24 mouse cellular contexts compared by ENCODE assay signal in genomic region chr5:5032847-5033246, GRCm38 (mm10).
DNase-seq lines count a peak whose midpoint lies in the region; ATAC-seq and TF ChIP-seq lines count a peak whose summit lies in the region.
"Had no signal": no experiment of that assay in that cellular context is flagged by ENCODE, and none has a peak within 500 bp of the region (broad histone marks: within the 10 kb centered on the region; RNA-seq: fewer than 3 reads in every experiment).

No protein-coding gene starts in this region.

- no peak for TF ChIP-seq POLR2A in lung, adult 2 months (IDR thresholded peaks at IDR 0.05; ENCODE audit: borderline replicate concordance, extremely low read depth, low read depth, low read length)

- H3K9ac ChIP-seq in neural tube, embryonic 11.5 days (ENCODE audit: low read length) = no peak overlapping the region
- H3K9ac ChIP-seq in midbrain, embryonic 15.5 days = no peak overlapping the region
- H3K9ac ChIP-seq: embryonic facial prominence, embryonic 15.5 days; limb, embryonic 15.5 days; liver, embryonic 15.5 days had no signal

- WGBS in neural tube, embryonic 11.5 days = 65% methylated on average over 6 of the region's 6 CpGs
- 40% methylated on average over 6 of the region's 6 CpGs for WGBS in midbrain, embryonic 15.5 days
- 85% methylated on average over 6 of the region's 6 CpGs for WGBS in lung, adult 2 months

- no peak for TF ChIP-seq CTCF in lung, adult 2 months (IDR thresholded peaks at IDR 0.05; ENCODE audit: insufficient read depth, low read length)

- H3K9me3 ChIP-seq in neural tube, embryonic 11.5 days (ENCODE audit: control insufficient read depth, low read length) = no peaks in the 10 kb centered on the region
- H3K9me3 ChIP-seq in midbrain, embryonic 15.5 days = no peaks in the 10 kb centered on the region
- H3K9me3 ChIP-seq: embryonic facial prominence, embryonic 15.5 days; heart, embryonic 10.5 days; limb, embryonic 15.5 days; liver, embryonic 15.5 days had no signal

- no peak overlapping the region for H3K4me2 ChIP-seq in neural tube, embryonic 11.5 days (ENCODE audit: low read depth)
- H3K4me2 ChIP-seq in midbrain, embryonic 15.5 days = no peak overlapping the region
- H3K4me2 ChIP-seq: embryonic facial prominence, embryonic 15.5 days; limb, embryonic 15.5 days; liver, embryonic 15.5 days had no signal

- H3K4me3 ChIP-seq in neural tube, embryonic 11.5 days (ENCODE audit: low read depth, low read length) = no peak overlapping the region
- no peak overlapping the region for H3K4me3 ChIP-seq in midbrain, embryonic 15.5 days
- H3K4me3 ChIP-seq in lung, adult 2 months (replicated peaks; ENCODE audit: extremely low read depth, low read depth, low read length) = no peak overlapping the region
- H3K4me3 ChIP-seq: embryonic facial prominence, embryonic 15.5 days; heart, embryonic 10.5 days; limb, embryonic 15.5 days; liver, embryonic 15.5 days; myocyte had no signal

- no peaks in the 10 kb centered on the region for H3K27me3 ChIP-seq in neural tube, embryonic 11.5 days (ENCODE audit: control insufficient read depth, insufficient read depth, low read length)
- H3K27me3 ChIP-seq in midbrain, embryonic 15.5 days (replicated peaks) = no peaks in the 10 kb centered on the region
- H3K27me3 ChIP-seq: embryonic facial prominence, embryonic 15.5 days; limb, embryonic 15.5 days; liver, embryonic 15.5 days; Patski had no signal

- DNase-seq in cerebellum, postnatal 14 days = peak; percentile 12 to 43
- DNase-seq in cerebellum, postnatal 36 days = no peak
- DNase-seq in neural tube, embryonic 11.5 days (ENCODE audit: low spot score) = peak; percentile 19
- no peak for DNase-seq in neural tube, embryonic 10.5 days (ENCODE audit: extremely low spot score, low spot score)
- DNase-seq in right cerebral cortex, adult 18-20 months = no peak
- no peak for DNase-seq in kidney, adult 8-10 months
- DNase-seq in lung, adult 2 months = no peak
- DNase-seq: adrenal gland, postnatal 10 days; cerebellum, adult 9-11 months; gastrocnemius, postnatal 36 days; kidney, adult 11 months; layer of hippocampus, postnatal 36 days; thymus, postnatal 36 days had no signal

- 0 out of 2 replicates have a peak overlapping the region, but pooled peaks have one; percentile 14 for H3K27ac ChIP-seq in neural tube, embryonic 11.5 days (ENCODE audit: low read depth, low read length)
- peak overlapping the region; percentile 6; the same call in 1 of the 2 replicates for H3K27ac ChIP-seq in midbrain, embryonic 15.5 days
- H3K27ac ChIP-seq: embryonic facial prominence, embryonic 15.5 days; heart, embryonic 10.5 days; kidney, postnatal 0 days; limb, embryonic 15.5 days; liver, embryonic 15.5 days had no signal

- H3K4me1 ChIP-seq in neural tube, embryonic 11.5 days (ENCODE audit: control insufficient read depth, insufficient read depth, low read length) = no peaks in the 10 kb centered on the region
- H3K4me1 ChIP-seq in midbrain, embryonic 15.5 days = peaks cover 9% of the 10 kb centered on the region; the same call in 1 of the 2 replicates
- no peaks in the 10 kb centered on the region for H3K4me1 ChIP-seq in lung, adult 2 months (ENCODE audit: control insufficient read depth, insufficient read depth, low read length)
- H3K4me1 ChIP-seq: embryonic facial prominence, embryonic 15.5 days; heart, embryonic 10.5 days; limb, embryonic 15.5 days; liver, embryonic 15.5 days had no signal

- peak; percentile 25; the same call in 1 of the 2 replicates for ATAC-seq in neural tube, embryonic 11.5 days (ENCODE audit: insufficient read depth, low FRiP score, low TSS enrichment)
- ATAC-seq in midbrain, embryonic 15.5 days (replicated peaks) = peak; percentile 66
- ATAC-seq: activated CD4-positive, CD25-positive, alpha-beta regulatory T cell, adult 4 months; CD4-positive, CD25-positive, alpha-beta regulatory T cell, adult 4 months; lung, postnatal 0 days; Patski had no signal

- H3K36me3 ChIP-seq in neural tube, embryonic 11.5 days (ENCODE audit: control insufficient read depth, insufficient read depth, low read length) = no peaks in the 10 kb centered on the region
- no peaks in the 10 kb centered on the region for H3K36me3 ChIP-seq in midbrain, embryonic 15.5 days (replicated peaks)
- H3K36me3 ChIP-seq: embryonic facial prominence, embryonic 15.5 days; heart, embryonic 10.5 days; limb, embryonic 15.5 days; liver, embryonic 15.5 days had no signal

Comparison
In these comparisons a context has a peak if more than half of its experiments do, and no peak if none do; other contexts are left out.
1. DNase-seq: peak in cerebellum, postnatal 14 days (2 of 2) and neural tube, embryonic 11.5 days (single experiment); none in cerebellum, postnatal 36 days (0 of 2), neural tube, embryonic 10.5 days (single experiment), right cerebral cortex, adult 18-20 months (single experiment), kidney, adult 8-10 months (0 of 2) and lung, adult 2 months (single experiment).